14 mouse cellular contexts compared by ENCODE assay signal in the genomic region with DNA sequence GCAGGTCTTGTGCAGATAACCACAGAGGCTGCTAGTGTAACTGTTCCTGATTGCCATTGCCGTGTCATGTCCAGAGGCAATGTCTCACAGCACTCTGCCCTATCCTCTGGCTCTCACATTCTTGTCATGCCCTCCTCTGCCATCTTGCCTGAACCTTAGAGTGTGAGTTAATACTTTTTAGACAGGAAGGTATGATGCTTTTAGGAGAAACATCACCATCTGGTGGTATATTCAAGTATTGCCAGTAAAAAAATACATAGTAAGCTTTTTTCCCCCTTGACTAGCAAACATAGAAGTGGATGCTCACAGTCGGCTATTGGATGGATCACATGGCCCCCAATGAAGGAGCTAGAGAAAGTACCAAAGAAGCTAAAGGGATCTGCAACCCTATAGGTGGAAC.
DNase-seq lines count a peak whose midpoint lies in the region; ATAC-seq and TF ChIP-seq lines count a peak whose summit lies in the region.
"Had no signal": no experiment of that assay in that cellular context is flagged by ENCODE, and none has a peak within 500 bp of the region (broad histone marks: within the 10 kb centered on the region; RNA-seq: fewer than 3 reads in every experiment).

No protein-coding gene starts in this region.

- H3K27me3 ChIP-seq in lung, embryonic 14.5 days (ENCODE audit: insufficient read depth, low read length), result no peaks in the 10 kb centered on the region
- no peaks in the 10 kb centered on the region for H3K27me3 ChIP-seq in liver, embryonic 14.5 days (ENCODE audit: control insufficient read depth, insufficient read depth, low read length)
- H3K27me3 ChIP-seq: forebrain, embryonic 13.5 days; liver, embryonic 15.5 days had no signal

- TF ChIP-seq POLR2A in lung, adult 2 months (IDR thresholded peaks at IDR 0.05; ENCODE audit: borderline replicate concordance, extremely low read depth, low read depth, low read length), result no peak

- H3K4me1 ChIP-seq in lung, embryonic 14.5 days (ENCODE audit: insufficient read depth), result no peaks in the 10 kb centered on the region
- H3K4me1 ChIP-seq in lung, adult 2 months (ENCODE audit: control insufficient read depth, insufficient read depth, low read length), result no peaks in the 10 kb centered on the region
- no peaks in the 10 kb centered on the region for H3K4me1 ChIP-seq in liver, embryonic 14.5 days (replicated peaks; ENCODE audit: control insufficient read depth in 2 of 2, insufficient read depth in 2 of 2, low read length in 1 of 2)
- H3K4me1 ChIP-seq: forebrain, embryonic 13.5 days; liver, embryonic 15.5 days had no signal

- no peaks in the 10 kb centered on the region for H3K36me3 ChIP-seq in lung, embryonic 14.5 days (ENCODE audit: insufficient read depth)
- no peaks in the 10 kb centered on the region for H3K36me3 ChIP-seq in liver, embryonic 14.5 days (replicated peaks; ENCODE audit: control insufficient read depth, insufficient read depth, low read depth)
- H3K36me3 ChIP-seq: liver, embryonic 15.5 days had no signal

- no peak for TF ChIP-seq EP300 in liver, embryonic 14.5 days (IDR thresholded peaks at IDR 0.05; ENCODE audit: low read depth)

- peak; percentile 32; the same call in 1 of the 2 replicates for TF ChIP-seq CTCF in gastrocnemius, adult 2 months (IDR thresholded peaks at IDR 0.05)
- peak; percentile 42 for TF ChIP-seq CTCF in lung, embryonic 14.5 days (IDR thresholded peaks at IDR 0.05; ENCODE audit: low read depth)
- TF ChIP-seq CTCF in lung, adult 2 months (IDR thresholded peaks at IDR 0.05; ENCODE audit: insufficient read depth, low read length), result no peak
- peak; percentile 25 for TF ChIP-seq CTCF in liver, embryonic 14.5 days (IDR thresholded peaks at IDR 0.05; ENCODE audit: low read depth)

- intact Hi-C loops in gastrocnemius, adult 2 months (cut with DNase I), result no loop called here
- intact Hi-C loops in gastrocnemius, postnatal 36 days (cut with DNase I), result no loop called here
- intact Hi-C loops in heart, postnatal 14 days (cut with DNase I), result no loop called here

- H3K9ac ChIP-seq in lung, embryonic 14.5 days, result no peak overlapping the region
- H3K9ac ChIP-seq in liver, embryonic 14.5 days (replicated peaks), result no peak overlapping the region
- H3K9ac ChIP-seq: forebrain, embryonic 13.5 days; liver, embryonic 15.5 days had no signal

- no peak overlapping the region for H3K4me2 ChIP-seq in lung, embryonic 14.5 days
- no peak overlapping the region for H3K4me2 ChIP-seq in liver, embryonic 14.5 days (ENCODE audit: low read depth)
- H3K4me2 ChIP-seq: forebrain, embryonic 13.5 days; liver, embryonic 15.5 days had no signal

- WGBS in lung, embryonic 14.5 days, result 74% methylated on average over 2 of the region's 2 CpGs
- WGBS in lung, adult 2 months, result 65% methylated on average over 2 of the region's 2 CpGs
- 39% methylated on average over 2 of the region's 2 CpGs for WGBS in liver, embryonic 14.5 days (ENCODE audit: insufficient replicate concordance)

- no peak overlapping the region for H3K27ac ChIP-seq in gastrocnemius, adult 2 months
- no peak overlapping the region for H3K27ac ChIP-seq in lung, embryonic 14.5 days (ENCODE audit: low read depth)
- H3K27ac ChIP-seq in liver, embryonic 14.5 days, result no peak overlapping the region
- H3K27ac ChIP-seq: forebrain, embryonic 13.5 days; liver, embryonic 15.5 days had no signal

- no peak for DNase-seq in gastrocnemius, adult 2 months
- DNase-seq in gastrocnemius, postnatal 36 days, result no peak
- peak; percentile 30 for DNase-seq in lung, embryonic 14.5 days
- DNase-seq in lung, adult 2 months, result no peak
- peak; percentile 38 for DNase-seq in R1 (ENCODE audit: low read depth, low spot score)
- no peak for DNase-seq in liver, embryonic 14.5 days (ENCODE audit: low read depth in 3 of 3, low spot score in 3 of 3)
- DNase-seq in B cell, adult 2 months, result no peak
- DNase-seq in heart, postnatal 14 days, result no peak
- DNase-seq: adrenal gland, postnatal 10 days; cerebellum, postnatal 36 days; kidney, adult 18-20 months; right cerebral cortex, postnatal 14 days had no signal

- no peaks in the 10 kb centered on the region for H3K9me3 ChIP-seq in lung, embryonic 14.5 days (ENCODE audit: low read depth, low read length)
- no peaks in the 10 kb centered on the region for H3K9me3 ChIP-seq in liver, embryonic 14.5 days (ENCODE audit: control insufficient read depth, low read length)
- H3K9me3 ChIP-seq: liver, embryonic 15.5 days had no signal

- ATAC-seq in lung, embryonic 14.5 days (ENCODE audit: insufficient read depth), result no peak
- no peak for ATAC-seq in liver, embryonic 14.5 days (ENCODE audit: insufficient read depth)
- ATAC-seq: forebrain, embryonic 13.5 days had no signal

- no peak overlapping the region for H3K4me3 ChIP-seq in gastrocnemius, adult 2 months
- no peak overlapping the region for H3K4me3 ChIP-seq in lung, embryonic 14.5 days (ENCODE audit: low read depth, low read length)
- no peak overlapping the region for H3K4me3 ChIP-seq in lung, adult 2 months (replicated peaks; ENCODE audit: extremely low read depth, low read depth, low read length)
- no peak overlapping the region for H3K4me3 ChIP-seq in liver, embryonic 14.5 days (ENCODE audit: insufficient read depth in 1 of 2, low read depth in 2 of 2, low read length in 2 of 2)
- H3K4me3 ChIP-seq: forebrain, embryonic 13.5 days; liver, embryonic 15.5 days had no signal

Comparison
In these comparisons a context has a peak if more than half of its experiments do, and no peak if none do; other contexts are left out.
1. DNase-seq: peak in lung, embryonic 14.5 days (single experiment) and R1 (single experiment); none in gastrocnemius, adult 2 months (single experiment), gastrocnemius, postnatal 36 days (0 of 2), lung, adult 2 months (single experiment), liver, embryonic 14.5 days (0 of 3), B cell, adult 2 months (0 of 2) and heart, postnatal 14 days (0 of 2).